Mouse (Mus musculus) layer of hippocampus, adult 2 months (tissue): ENCODE results near the gene Orc2. TPM values are rescaled to one million over a fixed set of nuclear protein-coding genes. Genes with fewer than 3 reads are reported as not detected.

Experiments
- DNase-seq, 2 experiments: peaks; one replicate each; pipeline ENCODE4 v3.0.0; 2022; ENCODE audit warnings: low spot score in 2 of 2
- H3K27ac ChIP-seq: fragments of 200-600 bp; 2 replicates; pipeline ENCODE4 v1.8.1; 2022
- H3K4me3 ChIP-seq: fragments of 200-600 bp; 2 replicates; pipeline ENCODE4 v1.8.1; 2022; ENCODE audit warnings: mild to moderate bottlenecking
- CTCF ChIP-seq: fragments of 200-600 bp; conservative IDR thresholded peaks from 2 replicates; pipeline ENCODE4 v1.8.1; 2022; ENCODE audit warnings: antibody characterized with exemption, mild to moderate bottlenecking, moderate library complexity
- total RNA-seq, 2 experiments: library from RNA; stranded (reverse); gene quantifications; 2 replicates each; pipeline ENCODE4 v1.2.3; 2021

Gene Orc2
- total RNA-seq, 2 experiments from 2014 or later = 24.7 to 27.9 TPM

- Histone ChIP-seq H3K4me3 (no peak overlapping the region; the same call in 1 of the 2 replicates), H3K27ac (no peak overlapping the region)
- TF ChIP-seq CTCF = no peak
- no peak for DNase-seq
These were observed 88.9 kb downstream of the Orc2 start for GRCm38 (mm10) chr1:58416048-58416447.

GRCm38 (mm10) chr1:58415442-58415841 is 89.5 kb downstream of the Orc2 start:
- no peak for DNase-seq
- Histone ChIP-seq H3K27ac (no peak overlapping the region), H3K4me3 (no peak overlapping the region)
- TF ChIP-seq CTCF = peak; percentile 73

Other genes with a start within 250 kb of the Orc2 start
- not detected for gene Aox2, start 226.8 kb downstream of the Orc2 start, total RNA-seq
- gene Bzw1, start 112.2 kb downstream of the Orc2 start, total RNA-seq = 100 to 1,000 TPM; 108 to 111 TPM
- 100 to 1,000 TPM; 104 to 159 TPM for gene Clk1, start 81.0 kb downstream of the Orc2 start, total RNA-seq
- 10 to 100 TPM; 17.6 to 21.3 TPM for gene Nif3l1, start 60.0 kb downstream of the Orc2 start, total RNA-seq
- 10 to 100 TPM; 27.5 to 31.3 TPM for gene Ppil3, start 59.6 kb downstream of the Orc2 start, total RNA-seq
- gene Fam126b, start 81.2 kb upstream of the Orc2 start, total RNA-seq = 100 to 1,000 TPM; 120 to 124 TPM
- 100 to 1,000 TPM; 109 to 111 TPM for gene Ndufb3, start 81.3 kb upstream of the Orc2 start, total RNA-seq
- gene Als2cr12, start 190.9 kb upstream of the Orc2 start, total RNA-seq = not detected
- gene Cflar, start 206.4 kb upstream of the Orc2 start, total RNA-seq = 10 to 100 TPM; 32.9 to 35.2 TPM